Mouse (Mus musculus) forebrain, postnatal 0 days (tissue): ENCODE data around the gene Pex14. TPM values are rescaled to one million over a fixed set of nuclear protein-coding genes. Genes with fewer than 3 reads are reported as not detected.

Experiments used
- ATAC-seq: fragments of 200-750 bp; cut with Nextera tagmentation; 2 replicates; pipeline ENCODE4 v1.8.0; 2017; ENCODE audit warnings: mild to moderate bottlenecking, moderate library complexity
- DNase-seq: peaks from one replicate; pipeline ENCODE4 v3.0.0-alpha.2; 2015
- H3K27ac ChIP-seq: fragments of 300-500 bp; sonication (generic); 2 replicates; pipeline ENCODE4 v1.5.1; 2014; ENCODE audit warnings: low read depth, mild to moderate bottlenecking, antibody characterized with exemption, low read length, moderate library complexity, mixed read lengths
- H3K27me3 ChIP-seq: fragments of 300-500 bp; sonication (generic); 2 replicates; pipeline ENCODE4 v1.6.1; 2014; ENCODE audit warnings: mild to moderate bottlenecking, low read length, mixed read lengths; ENCODE audit not compliant: insufficient read depth
- H3K36me3 ChIP-seq: fragments of 300-500 bp; sonication (generic); 2 replicates; pipeline ENCODE4 v1.6.1; 2014; ENCODE audit warnings: mild to moderate bottlenecking, moderate library complexity; ENCODE audit not compliant: insufficient read depth
- H3K4me1 ChIP-seq: fragments of 300-500 bp; sonication (generic); 2 replicates; pipeline ENCODE4 v1.6.1; 2014; ENCODE audit warnings: antibody characterized with exemption; ENCODE audit not compliant: insufficient read depth
- H3K4me2 ChIP-seq: fragments of 300-500 bp; sonication (generic); 2 replicates; pipeline ENCODE4 v1.6.1; 2014; ENCODE audit warnings: low read depth, mild to moderate bottlenecking, moderate library complexity
- H3K4me3 ChIP-seq: fragments of 300-500 bp; sonication (generic); 2 replicates; pipeline ENCODE4 v1.5.1; 2014; ENCODE audit warnings: low read depth, low read length, mixed read lengths
- H3K9ac ChIP-seq: fragments of 300-500 bp; sonication (generic); 2 replicates; pipeline ENCODE4 v1.6.1; 2014; ENCODE audit warnings: mild to moderate bottlenecking
- H3K9me3 ChIP-seq: fragments of 300-500 bp; sonication (generic); 2 replicates; pipeline ENCODE4 v1.6.1; 2016; ENCODE audit warnings: low read length
- CTCF ChIP-seq: sonication (generic); IDR thresholded peaks from 2 replicates; pipeline ENCODE4 v1.5.1; 2016; ENCODE audit warnings: antibody characterized with exemption, control low read depth, low read depth
- WGBS: fragments of 180-500 bp; shearing (Covaris S2); extraction: QIAGEN DNeasy Blood & Tissue Kit; methylation state at CpG from one replicate; pipeline ENCODE4 v1.1.7; 2014; 5-methylcytosine and 5-hydroxymethylcytosine counted together
- polyA plus RNA-seq: library from polyadenylated mRNA; unstranded; fragments of >200 nt; fragmentation: Nextera tagmentation; extraction: Ambion mirVana; gene quantifications from 2 replicates; pipeline ENCODE4 v1.2.1, GENCODE M21; 2015
- total RNA-seq: library from RNA; depleted of rRNA; stranded (reverse); fragments of >200 nt; gene quantifications from 2 replicates; pipeline ENCODE4 v1.2.3, GENCODE M21; 2014

The Pex14 gene
- total and polyA plus RNA-seq, 2 experiments from 2014 or later: 66.5 to 66.6 TPM

GRCm38 (mm10) chr4:149057470-149057869 is 42.2 kb downstream of the Pex14 start:
- H3K4me1 ChIP-seq: 0 out of 2 replicates have a peak, but pooled peaks cover 2% of the 10 kb centered on the region
- WGBS: 41% methylated on average over 14 of the region's 14 CpGs
- no peaks in the 10 kb centered on the region for H3K27me3 ChIP-seq
- H3K4me2 ChIP-seq: no peak overlapping the region
- H3K9ac ChIP-seq: no peak overlapping the region
- no peaks in the 10 kb centered on the region for H3K36me3 ChIP-seq
- DNase-seq (no peak), ATAC-seq (0 out of 2 replicates have a peak, but pooled peaks have one; percentile 14)
- no peaks in the 10 kb centered on the region for H3K9me3 ChIP-seq
- H3K4me3 ChIP-seq: no peak overlapping the region
- TF ChIP-seq CTCF: no peak
- no peak overlapping the region for H3K27ac ChIP-seq

GRCm38 (mm10) chr4:149056957-149057356 is 42.7 kb downstream of the Pex14 start:
- H3K9me3 ChIP-seq: no peaks in the 10 kb centered on the region
- no peaks in the 10 kb centered on the region for H3K27me3 ChIP-seq
- no peak for DNase-seq
- H3K27ac ChIP-seq: no peak overlapping the region
- no peak for TF ChIP-seq CTCF
- no peak overlapping the region for H3K4me2 ChIP-seq
- 0 out of 2 replicates have a peak, but pooled peaks cover 2% of the 10 kb centered on the region for H3K4me1 ChIP-seq
- no peaks in the 10 kb centered on the region for H3K36me3 ChIP-seq
- no peak overlapping the region for H3K4me3 ChIP-seq
- no peak overlapping the region for H3K9ac ChIP-seq
- WGBS: 74% methylated on average over 16 of the region's 16 CpGs
- ATAC-seq: peak; percentile 12; the same call in 1 of the 2 replicates

GRCm38 (mm10) chr4:149055847-149056246 is 43.8 kb downstream of the Pex14 start:
- Histone ChIP-seq H3K4me3 (no peak overlapping the region), H3K4me2 (no peak overlapping the region), H3K36me3 (no peaks in the 10 kb centered on the region), H3K27ac (no peak overlapping the region), H3K4me1 (0 out of 2 replicates have a peak, but pooled peaks cover 2% of the 10 kb centered on the region), H3K9me3 (no peaks in the 10 kb centered on the region), H3K27me3 (no peaks in the 10 kb centered on the region), H3K9ac (no peak overlapping the region)
- DNase-seq: no peak
- no peak for ATAC-seq
- WGBS: 56% methylated on average over 6 of the region's 6 CpGs
- no peak for TF ChIP-seq CTCF

GRCm38 (mm10) chr4:149049351-149050159 is 50.1 kb downstream of the Pex14 start:
- 0 out of 2 replicates have a peak overlapping the region, but pooled peaks have one; percentile 3 for H3K4me2 ChIP-seq
- WGBS: 13% methylated on average over 16 of the region's 16 CpGs
- peak; percentile 51; the same call in 1 of the 2 replicates for ATAC-seq

GRCm38 (mm10) chr4:149048625-149049228 is 50.9 kb downstream of the Pex14 start:
- no peak overlapping the region for H3K4me2 ChIP-seq
- H3K9ac ChIP-seq: no peak overlapping the region
- no peaks in the 10 kb centered on the region for H3K4me1 ChIP-seq
- 29% methylated on average over 10 of the region's 10 CpGs for WGBS
- no peaks in the 10 kb centered on the region for H3K36me3 ChIP-seq
- H3K27me3 ChIP-seq: peaks cover 8% of the 10 kb centered on the region; the same call in 1 of the 2 replicates
- no peak overlapping the region for H3K4me3 ChIP-seq
- H3K9me3 ChIP-seq: no peaks in the 10 kb centered on the region
- ATAC-seq (no peak), DNase-seq (no peak)
- H3K27ac ChIP-seq: no peak overlapping the region
- no peak for TF ChIP-seq CTCF

More at GRCm38 (mm10) chr4:149049351-149050159, 50.1 kb downstream of the Pex14 start:
- Histone ChIP-seq H3K4me1 (no peaks in the 10 kb centered on the region), H3K36me3 (no peaks in the 10 kb centered on the region), H3K4me3 (no peak overlapping the region), H3K9ac (no peak overlapping the region), H3K9me3 (no peaks in the 10 kb centered on the region), H3K27me3 (peaks cover 8% of the 10 kb centered on the region; the same call in 1 of the 2 replicates), H3K27ac (no peak overlapping the region)
- DNase-seq: no peak
- no peak for TF ChIP-seq CTCF

- Histone ChIP-seq H3K27me3 (peaks cover 8% of the 10 kb centered on the region; the same call in 1 of the 2 replicates), H3K4me1 (no peaks in the 10 kb centered on the region), H3K4me3 (no peak overlapping the region), H3K9me3 (no peaks in the 10 kb centered on the region), H3K4me2 (no peak overlapping the region), H3K36me3 (no peaks in the 10 kb centered on the region), H3K9ac (no peak overlapping the region), H3K27ac (no peak overlapping the region)
- DNase-seq (no peak), ATAC-seq (no peak; the same call in 1 of the 2 replicates)
- WGBS: 15% methylated on average over 10 of the region's 10 CpGs
- peak; percentile 57 for TF ChIP-seq CTCF
Measured at GRCm38 (mm10) chr4:149047360-149047759, 52.3 kb downstream of the Pex14 start.

- 71% methylated on average over 5 of the region's 5 CpGs for WGBS
- H3K9me3 ChIP-seq: no peaks in the 10 kb centered on the region
Measured at GRCm38 (mm10) chr4:149045885-149046284, 53.8 kb downstream of the Pex14 start.

More at GRCm38 (mm10) chr4:149045885-149046284, 53.8 kb downstream of the Pex14 start:
- no peak for TF ChIP-seq CTCF
- Histone ChIP-seq H3K9ac (no peak overlapping the region), H3K4me1 (no peaks in the 10 kb centered on the region), H3K27me3 (peaks cover 8% of the 10 kb centered on the region; the same call in 1 of the 2 replicates), H3K36me3 (no peaks in the 10 kb centered on the region), H3K4me2 (no peak overlapping the region), H3K4me3 (no peak overlapping the region), H3K27ac (no peak overlapping the region)
- ATAC-seq (no peak), DNase-seq (no peak)
